In the genomic region with DNA sequence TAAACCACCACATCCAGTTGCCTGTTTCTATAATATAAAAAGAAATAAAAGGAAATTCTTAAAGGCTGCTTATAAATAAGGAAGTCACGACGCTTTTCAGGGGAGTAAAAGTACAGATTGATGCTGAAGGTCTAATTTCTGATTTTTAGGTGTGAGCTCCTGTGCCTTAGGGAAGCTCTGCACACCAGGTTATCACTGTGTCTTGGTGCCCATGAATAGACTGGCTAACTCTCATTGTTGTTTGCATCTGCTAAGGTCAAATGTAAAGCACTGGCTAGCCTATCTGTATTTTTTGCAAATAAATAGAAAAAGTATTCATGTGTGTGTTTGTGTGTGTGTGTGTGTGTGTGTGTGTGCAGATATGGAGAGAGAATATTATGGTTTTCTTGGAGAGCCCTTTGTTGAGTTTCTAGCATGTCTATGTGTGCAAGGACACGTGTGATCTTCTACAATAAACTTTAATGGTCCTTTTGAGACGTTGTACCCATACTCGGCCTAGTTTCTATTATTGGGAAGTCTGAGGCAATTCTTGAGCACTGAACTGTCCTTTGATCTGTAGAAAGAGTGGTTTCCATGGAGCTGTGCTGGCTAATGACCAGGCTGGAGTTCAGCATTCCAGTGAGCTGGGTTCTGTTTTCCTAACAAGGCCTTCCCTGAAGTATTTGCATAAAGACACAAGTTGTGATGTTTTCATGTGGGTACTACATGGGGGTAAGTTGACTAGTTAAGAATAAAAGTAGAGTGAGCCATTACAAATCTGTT, we compare ENCODE assay signal across 8 mouse cellular contexts.
DNase-seq lines count a peak whose midpoint lies in the region; ATAC-seq and TF ChIP-seq lines count a peak whose summit lies in the region.

No protein-coding gene starts in this region.

- H3K9me3 ChIP-seq in neural tube, embryonic 14.5 days (ENCODE audit: control insufficient read depth, low read length): no peaks in the 10 kb centered on the region
- no peaks in the 10 kb centered on the region for H3K9me3 ChIP-seq in embryonic facial prominence, embryonic 10.5 days

- no peak overlapping the region for H3K4me3 ChIP-seq in lung, adult 2 months (replicated peaks; ENCODE audit: extremely low read depth, low read depth, low read length)
- H3K4me3 ChIP-seq in neural tube, embryonic 14.5 days (ENCODE audit: low read depth, low read length): no peak overlapping the region
- no peak overlapping the region for H3K4me3 ChIP-seq in embryonic facial prominence, embryonic 10.5 days

- peak; percentile 54; the same call in 1 of the 2 replicates for ATAC-seq in neural tube, embryonic 14.5 days (ENCODE audit: low read depth)
- ATAC-seq in CD4-positive, CD25-positive, alpha-beta regulatory T cell, adult 4 months: no peak

- H3K4me1 ChIP-seq in lung, adult 2 months (ENCODE audit: control insufficient read depth, insufficient read depth, low read length): peaks cover 9% of the 10 kb centered on the region
- no peaks in the 10 kb centered on the region for H3K4me1 ChIP-seq in neural tube, embryonic 14.5 days (ENCODE audit: control insufficient read depth, insufficient read depth, low read length)
- peaks cover 5% of the 10 kb centered on the region; the same call in 1 of the 2 replicates for H3K4me1 ChIP-seq in embryonic facial prominence, embryonic 10.5 days

- no peaks in the 10 kb centered on the region for H3K36me3 ChIP-seq in neural tube, embryonic 14.5 days (ENCODE audit: control insufficient read depth, insufficient read depth, low read length)
- H3K36me3 ChIP-seq in embryonic facial prominence, embryonic 10.5 days (replicated peaks): no peaks in the 10 kb centered on the region

- peak; percentile 28 to 48 for DNase-seq in lung, adult 18-20 months
- DNase-seq in lung, adult 2 months: no peak
- peak; percentile 34 to 36 for DNase-seq in frontal cortex, postnatal 10 days (ENCODE audit: low spot score in 2 of 2)
- peak; percentile 10 to 41 for DNase-seq in left cerebral cortex, adult 8-10 months (ENCODE audit: low spot score in 2 of 2)
- no peak for DNase-seq in embryonic facial prominence, embryonic 10.5 days (ENCODE audit: low spot score)
- no peak for DNase-seq in urinary bladder, postnatal 36 days (ENCODE audit: low spot score in 2 of 2)

- WGBS in lung, adult 2 months: 62% methylated on average over 5 of the region's 5 CpGs
- 33% methylated on average over 5 of the region's 5 CpGs for WGBS in neural tube, embryonic 14.5 days
- WGBS in embryonic facial prominence, embryonic 10.5 days: 73% methylated on average over 5 of the region's 5 CpGs

- no peaks in the 10 kb centered on the region for H3K27me3 ChIP-seq in neural tube, embryonic 14.5 days (ENCODE audit: control insufficient read depth, insufficient read depth, low read length)
- no peaks in the 10 kb centered on the region for H3K27me3 ChIP-seq in embryonic facial prominence, embryonic 10.5 days (replicated peaks; ENCODE audit: low read depth, poor library complexity, severe bottlenecking)

- no peak overlapping the region for H3K9ac ChIP-seq in neural tube, embryonic 14.5 days (replicated peaks; ENCODE audit: low read depth, low read length)

- H3K27ac ChIP-seq in neural tube, embryonic 14.5 days (ENCODE audit: low read depth, low read length): no peak overlapping the region
- H3K27ac ChIP-seq in embryonic facial prominence, embryonic 10.5 days (replicated peaks): no peak overlapping the region

- no peak overlapping the region for H3K4me2 ChIP-seq in neural tube, embryonic 14.5 days (ENCODE audit: low read depth, low read length)

- no peak for TF ChIP-seq POLR2A in lung, adult 2 months (IDR thresholded peaks at IDR 0.05; ENCODE audit: borderline replicate concordance, extremely low read depth, low read depth, low read length)

- no peak for TF ChIP-seq CTCF in lung, adult 2 months (IDR thresholded peaks at IDR 0.05; ENCODE audit: insufficient read depth, low read length)

Comparison
In these comparisons a context has a peak if more than half of its experiments do, and no peak if none do; other contexts are left out.
1. DNase-seq: peak in lung, adult 18-20 months (2 of 2), frontal cortex, postnatal 10 days (2 of 2) and left cerebral cortex, adult 8-10 months (2 of 2); none in lung, adult 2 months (single experiment), embryonic facial prominence, embryonic 10.5 days (single experiment) and urinary bladder, postnatal 36 days (0 of 2).